Mouse (Mus musculus): ENCODE results near the gene Snai1.

DNA sequence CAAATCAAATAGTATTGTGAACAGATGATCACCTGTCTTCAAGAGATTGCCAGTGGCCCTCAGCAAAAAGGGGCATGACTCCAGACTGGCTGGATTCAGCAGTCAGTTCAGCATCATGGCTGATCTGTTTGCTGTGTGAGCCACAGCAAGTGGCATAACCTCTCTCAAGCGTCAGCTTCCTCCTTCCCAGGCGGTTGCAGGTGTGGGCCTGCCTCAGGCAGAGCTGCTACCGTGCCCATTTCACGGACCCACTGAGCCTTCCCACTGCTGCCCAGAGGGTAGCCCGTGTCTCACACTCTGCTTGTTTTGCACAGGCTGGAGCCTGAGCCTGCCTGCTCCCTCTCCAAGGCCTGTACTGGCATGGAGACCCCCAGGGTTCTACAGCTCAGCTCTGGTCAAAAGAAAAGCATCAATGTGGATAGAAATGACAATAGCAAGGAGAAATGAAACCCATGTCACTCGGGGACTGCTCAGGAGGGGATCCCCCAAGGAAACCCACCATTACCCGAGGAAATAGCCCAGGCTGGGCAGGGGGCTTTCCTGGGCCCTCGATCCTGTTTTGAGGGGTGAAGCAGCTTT is 13.4 kb downstream of the Snai1 start:
- TF ChIP-seq CTCF (IDR thresholded peaks at IDR 0.05; ENCODE audit: control insufficient read depth, insufficient read depth, low read length) (no peak), POLR2A (IDR thresholded peaks at IDR 0.05; ENCODE audit: borderline replicate concordance, control insufficient read depth, low read depth, low read length) (no peak)

Data from bone marrow, adult 2 months (tissue).